Mouse (Mus musculus) cerebellum, adult 11 months (tissue): ENCODE results near the gene Necab2.
A peak's percentile ranks its signal among the peaks of the same experiment; 100 is the strongest.

Source experiments
- DNase-seq: peaks from one replicate; pipeline ENCODE4 v3.0.0; 2022

The Necab2 gene

DNA sequence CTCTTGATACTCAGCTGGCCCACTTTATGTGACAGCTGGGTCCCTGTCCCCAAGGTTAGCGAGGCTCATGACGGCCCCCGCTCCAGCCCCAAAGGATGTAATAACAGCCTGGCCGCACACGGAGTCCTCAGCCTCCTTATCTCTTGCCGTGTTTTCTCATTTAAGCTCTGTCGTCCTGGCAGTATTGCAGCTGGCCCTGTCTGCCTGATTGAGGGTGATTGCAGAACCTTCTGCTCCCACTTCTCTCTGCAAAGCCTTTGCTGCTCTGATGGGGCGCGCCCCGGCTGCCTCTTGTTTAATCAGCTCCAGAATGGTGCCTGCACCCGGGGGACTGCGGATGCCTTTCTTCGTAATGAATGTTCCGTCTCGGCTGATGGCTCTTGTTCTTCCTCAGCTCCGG is 13.2 kb downstream of the Necab2 start:
- no peak for DNase-seq

DNA sequence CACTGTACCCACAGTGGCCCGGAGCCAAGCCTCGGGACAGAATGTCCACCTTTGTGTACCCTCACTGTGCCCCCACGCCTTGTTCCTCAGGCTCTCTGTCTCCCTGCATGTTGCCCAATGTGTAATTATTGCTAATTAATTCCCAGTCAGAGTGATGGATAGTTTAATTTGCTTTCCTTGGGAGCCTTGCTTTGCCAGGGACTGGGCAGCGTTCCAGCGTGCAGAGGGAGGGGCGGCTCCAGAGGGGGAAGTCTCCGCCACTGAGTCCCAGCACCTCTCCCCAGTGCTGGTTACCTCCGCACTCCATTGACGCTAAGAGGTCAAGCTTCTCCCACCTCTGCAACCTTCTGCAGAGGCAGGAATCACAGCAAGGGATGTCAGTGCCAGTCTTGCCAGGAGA is 14.8 kb downstream of the Necab2 start:
- DNase-seq = no peak

DNA sequence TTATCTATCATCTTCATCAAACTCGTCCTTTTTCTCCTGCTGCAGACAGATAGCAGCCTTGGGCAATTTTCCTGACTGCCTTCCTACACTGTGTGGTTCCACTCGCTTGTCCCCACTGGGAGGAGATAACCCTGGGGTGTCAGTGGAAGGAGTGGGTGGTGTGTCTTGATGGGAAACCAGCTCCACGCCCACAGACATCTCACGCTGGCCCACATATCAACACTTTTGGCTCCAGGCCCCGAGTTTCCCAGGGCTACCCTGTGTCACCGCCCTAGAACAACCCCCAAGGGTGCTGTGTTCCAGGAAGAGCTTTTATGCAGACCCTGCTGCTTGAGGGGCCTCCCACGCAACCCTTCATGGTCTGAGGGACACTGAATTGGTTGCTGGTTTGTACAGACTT is 17.2 kb downstream of the Necab2 start:
- no peak for DNase-seq

DNA sequence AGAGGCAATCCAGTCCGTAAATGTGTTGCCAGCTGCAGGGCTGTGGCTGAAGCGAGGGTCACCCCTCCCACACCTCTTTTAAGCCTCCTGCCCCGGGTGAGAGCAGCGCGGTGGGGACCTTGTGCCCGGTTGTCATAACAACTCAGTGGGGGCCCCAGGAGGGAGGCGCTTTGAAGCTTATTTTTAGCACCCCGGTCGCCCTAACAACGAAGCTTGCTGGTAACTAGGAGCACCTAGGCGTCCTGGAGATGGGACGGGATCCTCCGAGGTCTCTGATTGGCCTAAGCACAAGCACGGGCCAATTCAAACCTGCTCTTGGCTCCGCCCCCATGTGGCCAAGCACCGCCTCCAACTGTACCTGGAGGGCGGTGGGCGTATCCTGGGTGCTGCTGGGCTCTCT is 19.6 kb downstream of the Necab2 start:
- no peak for DNase-seq

DNA sequence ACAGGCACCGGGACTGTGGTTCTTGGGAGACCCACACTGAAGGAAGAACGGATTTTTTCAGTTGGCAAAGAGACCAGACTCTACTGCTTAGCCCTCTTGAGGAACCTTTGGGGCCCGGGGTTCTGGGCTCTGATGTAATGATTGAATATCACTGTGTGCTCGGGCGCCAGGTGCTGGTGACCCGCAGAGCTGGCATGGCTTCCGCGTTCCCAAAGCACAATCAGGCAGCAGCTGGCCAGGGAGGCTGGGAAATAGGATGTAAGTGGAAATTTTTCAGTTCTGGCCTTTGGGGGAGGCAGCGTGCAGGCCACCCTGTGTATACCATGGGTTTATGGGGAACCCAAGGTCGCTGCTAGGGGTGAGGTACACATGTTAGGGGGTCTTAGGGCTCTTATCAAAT is 20.3 kb downstream of the Necab2 start:
- no peak for DNase-seq

DNA sequence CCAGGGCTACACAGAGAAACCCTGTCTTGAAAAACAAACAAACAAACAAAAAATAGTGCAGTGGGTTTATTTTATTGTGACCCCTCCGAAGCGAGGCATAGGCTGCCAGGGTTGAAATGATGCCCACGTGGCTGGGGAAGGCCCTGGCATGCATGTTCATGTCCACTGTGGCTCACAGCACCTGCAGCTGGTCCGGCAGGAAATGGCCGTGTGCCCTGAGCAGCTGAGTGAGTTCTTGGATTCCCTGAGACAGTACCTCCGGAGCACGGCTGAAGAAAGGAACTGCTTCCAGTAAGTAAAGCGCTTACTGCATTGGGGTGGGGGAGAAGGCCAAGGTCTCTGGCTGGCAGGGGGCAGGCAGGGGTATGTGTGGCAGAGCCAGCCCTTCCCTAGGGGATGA is 21.6 kb downstream of the Necab2 start:
- DNase-seq = no peak

DNA sequence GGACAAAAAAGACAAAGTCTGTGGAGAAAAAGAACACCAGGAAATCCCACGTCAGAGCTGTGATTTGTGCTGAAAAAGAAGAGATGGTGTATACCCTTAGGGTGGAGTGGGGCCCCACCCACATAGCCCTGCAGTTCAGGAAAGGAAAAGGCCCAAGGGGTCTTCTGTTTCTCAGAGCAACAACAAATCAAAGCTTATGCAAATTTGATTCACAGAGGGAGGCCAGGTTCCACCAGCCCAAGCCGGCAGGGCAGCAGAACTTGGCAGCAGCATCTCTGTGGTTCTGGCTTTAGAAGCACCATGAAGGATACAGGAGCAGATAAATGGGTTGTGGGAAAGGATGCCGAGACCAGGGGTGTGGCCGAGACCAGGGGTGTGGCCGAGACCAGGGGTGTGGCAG is 32.2 kb downstream of the Necab2 start:
- DNase-seq = no peak

DNA sequence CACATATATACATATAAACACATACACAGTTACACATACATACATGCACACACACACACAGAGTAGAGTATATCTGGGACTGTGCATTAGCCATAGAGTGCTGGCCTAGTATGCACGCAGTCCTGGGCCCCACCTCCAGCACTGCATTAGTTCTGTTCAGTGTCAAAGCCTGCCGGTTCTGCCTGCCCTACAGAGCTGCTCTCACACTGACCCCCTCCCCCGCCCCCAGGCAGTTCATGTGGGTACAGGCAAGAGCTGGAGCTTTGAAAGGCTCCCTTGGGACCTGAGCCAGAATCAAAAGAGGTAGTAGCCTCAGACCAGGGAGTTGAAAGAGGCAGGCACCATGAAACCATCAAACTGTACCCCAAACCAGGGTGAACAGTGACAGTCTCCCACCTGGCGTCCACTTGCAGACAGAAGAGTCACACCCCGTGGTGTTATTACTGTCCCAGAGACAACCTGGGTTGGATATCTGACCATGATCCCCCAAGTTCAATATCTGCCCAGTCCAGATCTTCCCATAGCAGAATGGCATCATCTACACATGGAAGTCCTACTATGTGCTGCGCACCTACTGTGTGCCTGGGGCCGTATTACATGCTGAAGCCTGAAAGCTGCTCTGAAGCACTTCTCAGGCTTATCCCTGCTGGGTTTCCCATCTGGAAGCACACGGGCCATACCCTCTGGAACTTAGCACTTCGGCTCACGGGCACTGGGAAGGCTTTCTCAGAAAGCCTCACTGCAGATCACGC is 37.8 kb downstream of the Necab2 start:
- no peak for DNase-seq

DNA sequence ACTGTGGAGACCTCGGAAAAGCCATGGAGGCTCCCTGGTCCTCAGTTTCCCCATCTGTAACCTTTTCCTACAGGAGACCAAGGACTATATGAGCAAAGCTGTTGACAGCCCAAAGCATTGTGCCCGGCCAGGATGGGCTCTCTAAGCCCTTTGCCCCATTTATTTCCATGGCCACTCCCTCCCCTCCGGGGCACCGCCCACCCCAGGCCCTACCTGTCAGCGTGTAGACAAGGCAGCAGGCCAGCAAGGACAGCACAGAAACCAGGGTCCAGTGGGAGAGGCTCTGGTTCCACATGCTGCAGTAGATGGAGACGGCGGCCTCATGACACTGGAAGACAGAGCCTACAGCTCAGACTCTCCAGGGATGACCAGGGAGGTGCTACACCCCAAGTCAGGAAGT is 40.6 kb downstream of the Necab2 start:
- no peak for DNase-seq

DNA sequence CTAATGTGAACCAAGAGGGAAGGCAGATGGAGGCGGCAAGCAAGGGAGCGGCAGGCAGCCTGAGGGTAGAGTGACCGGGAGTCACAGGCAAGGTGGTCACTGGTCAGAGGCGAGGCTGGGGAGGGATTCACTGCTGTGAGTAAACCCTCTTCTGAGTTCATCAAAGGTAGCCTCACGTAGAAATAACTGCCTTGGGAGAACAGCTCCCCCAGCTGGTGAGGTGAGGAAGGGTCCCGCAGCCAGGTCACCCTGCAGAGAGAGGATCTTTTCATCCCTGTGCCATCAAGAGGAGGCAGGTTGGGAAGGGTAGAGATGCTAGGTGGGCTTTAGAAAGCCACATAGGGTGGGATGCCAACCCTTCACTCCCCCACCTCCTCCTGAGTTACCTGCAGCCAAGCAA is 50.3 kb downstream of the Necab2 start:
- DNase-seq = no peak

DNA sequence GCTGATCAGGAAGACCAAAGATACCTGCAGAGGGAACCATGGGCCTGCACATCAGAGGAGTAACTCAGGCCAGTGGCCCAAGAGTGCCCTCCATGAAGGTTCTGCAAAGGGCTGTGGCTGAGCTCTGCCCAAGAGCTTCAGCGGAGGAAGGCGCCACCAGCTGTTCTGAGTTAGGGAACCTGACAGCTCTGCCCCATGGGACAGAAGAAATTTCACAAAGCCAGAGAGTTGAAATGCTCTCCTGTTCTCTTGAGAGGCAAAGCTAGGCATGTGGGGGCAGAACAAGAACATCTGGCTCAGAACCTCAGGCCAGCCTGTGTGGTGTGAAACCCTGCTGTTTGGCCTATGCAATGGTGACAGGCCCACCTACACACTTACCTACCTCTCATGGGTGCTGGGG is 53.3 kb downstream of the Necab2 start:
- no peak for DNase-seq

DNA sequence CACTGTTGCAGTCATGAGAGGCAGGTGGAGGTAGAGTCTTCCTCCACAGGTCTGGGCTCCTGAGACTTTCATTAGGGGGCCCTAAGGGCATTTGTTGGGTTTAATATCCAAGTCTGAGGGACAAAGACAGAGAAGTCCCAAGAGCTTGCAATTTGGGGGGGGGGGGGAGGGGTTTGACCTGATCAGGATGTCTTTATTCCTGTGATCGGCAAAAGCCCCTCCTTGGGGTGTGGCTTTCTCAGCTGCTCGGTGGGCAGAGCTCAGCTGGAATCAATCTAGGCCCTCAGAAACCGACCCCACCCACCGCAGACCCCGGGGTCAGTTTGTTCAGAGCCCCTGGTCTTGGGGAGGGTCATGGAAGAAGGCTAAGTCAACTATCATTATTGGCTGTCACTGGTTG is 55.1 kb downstream of the Necab2 start, which contains the start of gene Slc38a8:
Gene Slc38a8 (minus strand): TSS at position 101 of the 400 bp plus-strand sequence.
- no peak for DNase-seq

DNA sequence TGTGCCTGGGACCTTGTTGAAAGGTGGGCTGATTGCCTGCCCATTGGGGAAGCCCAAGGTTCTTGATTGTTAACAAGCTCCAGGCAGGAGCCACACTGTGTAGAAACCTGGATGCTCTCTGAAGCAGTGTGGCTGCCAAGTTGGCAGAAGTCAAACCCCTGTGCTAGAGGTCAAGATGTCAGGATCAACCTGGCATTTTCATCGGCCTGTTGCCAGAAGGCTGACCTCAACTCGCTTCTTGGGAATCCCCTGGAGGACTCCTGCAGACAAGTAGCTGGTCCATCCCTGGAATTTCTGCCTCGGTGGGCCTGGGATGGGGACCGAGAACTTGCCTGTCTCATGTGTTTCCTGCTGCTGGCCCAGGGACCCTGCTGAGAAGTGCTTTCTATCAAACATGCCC is 55.6 kb downstream of the Necab2 start:
- DNase-seq = no peak

DNA sequence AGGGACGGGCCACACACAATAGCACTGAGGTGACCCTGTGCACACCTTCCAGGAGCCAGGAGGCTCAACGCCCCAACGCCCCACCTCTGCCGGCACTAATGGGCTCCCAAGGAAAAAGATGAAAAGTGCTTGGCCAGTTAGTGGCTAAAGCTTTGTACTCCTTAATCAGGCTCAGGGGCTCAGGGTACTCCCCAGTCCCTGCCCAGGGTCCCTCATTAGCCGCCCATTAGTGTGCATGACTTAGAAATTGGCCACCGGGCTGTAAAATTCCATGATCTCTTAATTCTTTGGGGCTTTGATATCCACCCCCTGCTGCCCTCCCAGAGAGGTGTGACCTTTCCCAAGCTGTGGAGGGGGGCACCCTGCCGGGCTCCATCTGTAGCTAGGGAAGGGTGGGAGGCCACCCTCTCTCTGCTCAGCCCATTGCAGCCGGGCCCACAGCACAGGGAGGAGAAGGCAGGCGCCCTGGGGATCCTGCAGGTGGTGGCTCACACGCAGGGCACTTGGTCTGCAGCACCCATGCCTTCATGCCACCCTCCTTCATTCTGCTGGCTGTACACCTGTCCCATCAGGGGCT is 56.8 kb downstream of the Necab2 start:
- DNase-seq = no peak

DNA sequence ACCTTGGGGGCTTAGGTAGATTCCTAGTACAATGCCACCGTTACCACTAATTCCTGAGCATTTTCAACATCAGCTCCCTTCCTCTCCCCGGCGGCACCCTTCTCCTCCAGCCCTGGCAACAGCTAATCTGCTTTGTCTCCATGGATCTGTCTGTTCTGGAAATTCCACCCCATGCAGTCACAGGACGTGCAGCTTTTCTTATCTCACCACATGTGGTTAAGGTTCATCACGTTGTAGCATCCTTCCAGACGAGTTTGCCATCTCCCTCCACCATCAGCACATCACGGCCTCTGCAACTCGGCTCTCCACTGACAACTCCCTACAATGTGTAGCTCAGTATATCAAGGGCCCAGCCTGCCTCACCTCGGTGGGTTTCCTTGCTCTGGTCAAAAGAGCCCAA is 59.0 kb downstream of the Necab2 start:
- DNase-seq = no peak

DNA sequence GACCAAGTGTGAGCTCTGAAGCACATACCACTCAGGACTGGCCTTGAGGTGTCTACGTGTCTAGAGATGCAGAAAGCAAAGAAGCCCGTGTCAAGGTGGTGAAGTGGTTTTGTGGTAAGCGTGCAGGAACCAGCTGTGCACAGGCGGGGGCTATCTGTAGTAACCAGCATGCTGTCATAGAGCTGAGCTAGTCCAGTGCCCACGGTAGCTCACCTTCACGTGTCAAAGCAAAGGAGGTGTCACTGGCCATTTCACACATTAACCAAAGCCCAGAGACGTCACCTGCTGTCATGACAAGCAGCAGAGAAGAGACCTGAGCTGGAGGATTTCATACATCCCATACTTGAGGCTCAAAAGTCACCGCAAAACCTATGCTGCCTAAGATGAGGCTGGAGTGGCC is 59.6 kb downstream of the Necab2 start:
- no peak for DNase-seq

DNA sequence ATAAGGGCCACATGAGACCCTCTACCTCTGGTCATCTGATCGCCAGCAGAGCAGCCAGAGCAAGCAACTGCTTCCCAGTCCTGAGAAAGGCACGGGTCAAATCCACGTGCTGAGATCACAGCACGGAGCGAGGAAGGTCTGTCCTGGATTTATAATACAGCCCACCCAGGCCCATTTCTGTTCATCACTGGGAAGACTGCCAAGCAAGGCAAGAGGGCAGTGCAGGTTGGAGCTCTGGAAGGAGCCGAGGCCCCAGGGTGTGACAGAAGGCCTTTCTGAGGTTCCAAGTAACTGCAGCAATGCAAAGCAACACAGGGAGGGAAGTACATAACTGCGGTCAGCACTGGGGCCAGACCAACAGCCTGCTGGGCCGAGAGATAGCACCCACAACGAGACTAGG is 64.0 kb downstream of the Necab2 start:
- DNase-seq = no peak

DNA sequence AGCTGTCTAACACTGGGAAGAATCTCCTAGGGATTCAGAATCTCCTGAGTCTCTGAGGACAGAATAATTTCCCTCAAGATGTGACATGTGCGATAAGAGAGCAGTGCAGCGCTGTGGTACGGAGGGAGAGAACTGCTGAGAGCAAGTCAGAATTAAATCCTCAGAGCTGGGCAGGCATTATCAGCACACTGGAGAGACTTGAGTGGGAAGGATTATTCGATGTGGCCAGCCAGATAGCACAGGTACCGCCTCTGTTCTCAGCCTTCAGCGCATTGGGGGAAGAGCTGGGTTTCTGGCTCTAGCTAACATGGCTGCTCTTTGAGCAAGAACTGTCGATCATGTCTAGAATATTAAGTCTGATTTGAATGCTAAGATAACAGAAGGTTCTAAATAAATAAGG is 65.2 kb downstream of the Necab2 start:
- no peak for DNase-seq

DNA sequence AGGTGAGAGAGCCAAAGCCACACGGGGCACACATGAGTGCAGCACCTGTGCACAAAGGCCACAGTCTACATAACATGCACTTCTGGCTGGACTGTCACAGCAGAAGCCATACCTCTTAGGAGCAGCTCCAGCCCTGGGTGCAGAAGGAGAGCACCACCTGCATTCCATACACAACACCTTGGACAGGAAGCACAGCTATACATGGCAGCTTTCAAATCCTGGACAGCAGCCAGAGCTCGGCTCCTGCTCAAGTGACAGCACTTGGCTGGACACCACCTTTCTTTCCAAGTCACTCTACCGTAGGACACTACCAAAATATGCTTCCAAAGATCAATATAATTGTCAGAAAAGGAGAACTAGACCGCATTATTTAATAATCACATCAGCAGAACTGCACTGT is 66.9 kb downstream of the Necab2 start:
- peak; percentile 52 for DNase-seq

DNA sequence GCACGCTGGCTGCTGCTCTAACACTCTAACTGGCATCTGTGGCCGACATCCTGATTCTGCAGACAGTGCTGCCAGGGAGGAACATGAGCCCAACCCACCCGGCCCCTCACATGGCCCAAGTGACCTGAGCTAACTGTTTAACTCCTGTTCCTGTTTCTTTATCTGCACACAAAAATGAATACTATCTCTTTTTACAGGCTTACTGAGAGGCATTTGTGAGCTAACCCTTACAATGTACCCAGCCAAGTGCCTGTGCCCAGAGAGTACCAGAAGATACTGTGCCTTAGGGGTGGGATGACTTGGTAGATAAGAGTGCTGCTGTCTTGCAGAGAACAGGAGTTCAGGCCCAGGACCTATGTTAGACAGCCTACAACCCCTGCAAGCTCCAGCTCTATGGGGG is 68.4 kb downstream of the Necab2 start:
- no peak for DNase-seq

DNA sequence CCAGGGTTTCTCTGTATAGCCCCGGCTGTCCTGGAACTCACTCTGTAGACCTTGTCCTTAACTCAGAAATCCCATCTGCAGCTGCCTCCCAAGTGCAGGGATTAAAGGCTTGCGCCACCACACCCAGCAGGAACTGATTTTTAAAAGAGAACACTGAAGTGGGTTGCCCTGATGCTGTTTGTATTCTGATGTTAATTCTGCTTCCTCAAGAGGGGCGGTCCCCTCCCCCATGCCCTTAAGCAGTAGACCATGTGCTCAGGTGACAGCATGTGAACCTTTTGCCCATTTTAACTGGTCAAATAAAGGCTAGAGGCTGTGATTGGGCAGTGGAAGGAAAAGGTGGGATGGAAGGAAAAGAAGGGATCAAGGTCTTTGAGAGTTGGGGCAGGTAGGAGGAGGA is 69.2 kb downstream of the Necab2 start:
- no peak for DNase-seq

DNA sequence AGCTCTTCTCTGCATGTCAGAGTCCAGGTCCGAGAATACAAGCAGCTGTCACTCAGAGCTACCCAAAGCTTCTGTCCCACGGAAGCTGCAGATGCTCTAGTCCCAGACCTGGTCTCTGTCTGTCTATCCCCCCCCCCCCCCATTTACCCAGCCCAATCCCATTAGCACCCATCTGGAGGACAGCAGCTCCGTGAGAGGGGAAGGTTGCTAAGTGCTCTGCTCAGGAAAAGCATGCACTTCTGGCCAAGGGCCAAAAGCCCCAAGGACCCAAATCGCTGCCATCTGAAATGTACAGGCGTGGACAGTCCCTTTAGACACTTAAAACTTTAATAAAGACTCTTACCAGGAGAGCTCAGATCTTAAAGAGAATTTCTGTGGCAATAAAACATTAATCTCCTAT is 70.2 kb downstream of the Necab2 start:
- DNase-seq = no peak

DNA sequence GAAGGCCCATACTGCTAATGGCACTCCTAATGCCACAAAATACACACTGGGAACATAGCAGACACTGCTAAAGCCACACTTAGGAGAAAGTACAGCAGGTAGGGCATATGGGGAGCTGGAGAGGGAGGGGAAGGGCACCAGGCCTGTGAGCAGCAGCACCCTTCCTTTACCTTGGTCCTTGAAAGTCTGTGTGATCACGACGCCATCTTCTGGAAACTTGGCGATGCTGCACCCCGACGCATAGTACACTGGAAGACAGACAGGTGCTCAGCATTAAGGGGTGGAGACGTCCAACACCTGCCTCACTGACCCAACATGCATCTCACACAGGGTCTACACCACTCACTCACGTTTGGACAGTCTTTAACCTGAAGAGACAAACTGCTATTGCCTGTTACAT is 73.6 kb downstream of the Necab2 start:
- no peak for DNase-seq
